Mouse (Mus musculus) kidney, adult 2 months (tissue): Measurements from ENCODE around the gene Ywhae.

Experiments
- CTCF ChIP-seq: fragments of 200-500 bp; conservative IDR thresholded peaks from 2 replicates; pipeline ENCODE4 v1.5.1; 2011; ENCODE audit warnings: low read depth, mild to moderate bottlenecking, control low read depth, low read length, moderate library complexity, mixed read lengths; ENCODE audit not compliant: insufficient read depth, insufficient read length
- POLR2A ChIP-seq: fragments of 200-500 bp; IDR thresholded peaks from one replicate; pipeline ENCODE4 v1.6.1; 2011; ENCODE audit warnings: low read depth, low read length, control low read depth

GRCm38 (mm10) chr11:75750537-75750936 is 17.9 kb downstream of the Ywhae start:
- TF ChIP-seq POLR2A (no peak), CTCF (no peak)
